In genomic region chr4:36950790-36951149, GRCm38 (mm10) we compare ENCODE assay signal across 8 mouse cellular contexts. TPM values are rescaled to one million over a fixed set of nuclear protein-coding genes. Genes with fewer than 3 reads are reported as not detected.
DNase-seq lines count a peak whose midpoint lies in the region; ATAC-seq and TF ChIP-seq lines count a peak whose summit lies in the region.

No protein-coding gene starts in this region.

- DNase-seq in left cerebral cortex, adult 2 months (ENCODE audit: extremely low spot score in 1 of 2, low spot score in 2 of 2), result peak; percentile 27 to 32
- DNase-seq in left cerebral cortex, adult 11 months (ENCODE audit: low spot score), result no peak
- DNase-seq in layer of hippocampus, postnatal 36 days, result peak; percentile 23 to 39
- no peak for DNase-seq in neural tube, embryonic 11.5 days (ENCODE audit: low spot score)
- no peak for DNase-seq in thymus, postnatal 25 days
- no peak for DNase-seq in adrenal gland, adult 8-10 months
- DNase-seq in adipocyte (ENCODE audit: low spot score), result no peak

- no peaks in the 10 kb centered on the region for H3K9me3 ChIP-seq in forebrain, embryonic 12.5 days
- no peaks in the 10 kb centered on the region for H3K9me3 ChIP-seq in neural tube, embryonic 11.5 days (ENCODE audit: control insufficient read depth, low read length)

- 0% methylated on average over 11 of the region's 11 CpGs for WGBS in forebrain, embryonic 12.5 days
- 2% methylated on average over 11 of the region's 11 CpGs for WGBS in neural tube, embryonic 11.5 days

- H3K4me1 ChIP-seq in forebrain, embryonic 12.5 days, result peaks cover 29% of the 10 kb centered on the region
- peaks cover 7% of the 10 kb centered on the region for H3K4me1 ChIP-seq in neural tube, embryonic 11.5 days (ENCODE audit: control insufficient read depth, insufficient read depth, low read length)

- H3K36me3 ChIP-seq in forebrain, embryonic 12.5 days (replicated peaks), result no peaks in the 10 kb centered on the region
- H3K36me3 ChIP-seq in neural tube, embryonic 11.5 days (ENCODE audit: control insufficient read depth, insufficient read depth, low read length), result no peaks in the 10 kb centered on the region

- H3K27ac ChIP-seq in left cerebral cortex, adult 2 months, result peak overlapping the region; percentile 89
- no peak overlapping the region for H3K27ac ChIP-seq in forebrain, embryonic 12.5 days
- H3K27ac ChIP-seq in neural tube, embryonic 11.5 days (ENCODE audit: low read depth, low read length), result no peak overlapping the region

- TF ChIP-seq CTCF in left cerebral cortex, adult 2 months (IDR thresholded peaks at IDR 0.05), result no peak

- peak overlapping the region; percentile 97 for H3K4me2 ChIP-seq in forebrain, embryonic 12.5 days
- H3K4me2 ChIP-seq in neural tube, embryonic 11.5 days (ENCODE audit: low read depth), result peak overlapping the region; percentile 93

- H3K9ac ChIP-seq in forebrain, embryonic 12.5 days, result peak overlapping the region; percentile 47
- peak overlapping the region; percentile 38; the same call in 1 of the 2 replicates for H3K9ac ChIP-seq in neural tube, embryonic 11.5 days (ENCODE audit: low read length)

- peak; percentile 45 for ATAC-seq in forebrain, embryonic 12.5 days (ENCODE audit: low FRiP score)
- peak; percentile 57 for ATAC-seq in neural tube, embryonic 11.5 days (ENCODE audit: insufficient read depth, low FRiP score, low TSS enrichment)

- peaks cover 48% of the 10 kb centered on the region for H3K27me3 ChIP-seq in forebrain, embryonic 12.5 days
- peaks cover 39% of the 10 kb centered on the region for H3K27me3 ChIP-seq in neural tube, embryonic 11.5 days (ENCODE audit: control insufficient read depth, insufficient read depth, low read length)

- H3K4me3 ChIP-seq in left cerebral cortex, adult 2 months, result peak overlapping the region; percentile 70
- H3K4me3 ChIP-seq in forebrain, embryonic 12.5 days (replicated peaks), result peak overlapping the region; percentile 60
- peak overlapping the region; percentile 54 for H3K4me3 ChIP-seq in neural tube, embryonic 11.5 days (ENCODE audit: low read depth, low read length)

- intact Hi-C loops in left cerebral cortex, adult 2 months (cut with DNase I), result loop anchor here (10.0 kb wide), 1 partner anchor 1576 kb away; no protein-coding TSS in a partner anchor

RNA-seq across cellular contexts. Expression of gene Lingo2, which starts 0.8 kb away (rescaled TPM):
- total RNA-seq in left cerebral cortex, adult 2 months (2021), result 10 to 100 TPM; 71.4 to 85.2 TPM
- polyA plus RNA-seq in forebrain, embryonic 12.5 days (2016; fragmentation: Nextera tagmentation; extraction: Ambion mirVana), result 8.9 and 9.5 TPM in 2 replicates
- total RNA-seq in layer of hippocampus, postnatal 36 days (2021), result 10 to 100 TPM; 44.6 to 49.2 TPM
- 2.3 and 2.5 TPM in 2 replicates for polyA plus RNA-seq in neural tube, embryonic 11.5 days (2014; fragmentation: Nextera tagmentation; extraction: Ambion mirVana)
- total RNA-seq in adrenal gland, adult 8-10 months (2022), result under 1 TPM in 1 of 4 experiments, not detected in 3; 0.24 TPM

Comparison
In these comparisons a context has a peak if more than half of its experiments do, and no peak if none do; other contexts are left out.
1. DNase-seq: peak in left cerebral cortex, adult 2 months (2 of 2) and layer of hippocampus, postnatal 36 days (2 of 2); none in left cerebral cortex, adult 11 months (single experiment), neural tube, embryonic 11.5 days (single experiment), thymus, postnatal 25 days (single experiment), adrenal gland, adult 8-10 months (single experiment) and adipocyte (single experiment).
2. RNA of gene Lingo2, which starts 0.8 kb away (total RNA-seq): 71.4 to 85.2 TPM in left cerebral cortex, adult 2 months and 44.6 to 49.2 TPM in layer of hippocampus, postnatal 36 days; 0.24 TPM in adrenal gland, adult 8-10 months; every median in the first group is over 10 times any median in the second.
3. Peak in every context shown above with its lines, with median percentiles within 50 percentile points of each other: H3K4me3 ChIP-seq.